Mouse (Mus musculus) MEL (cell line): ENCODE measurements at regions not wholly inside any gene's neighbourhood (a gene's known extent, or its start where the extent isn't known, plus 50 kb on each side); places are given as distances from the start of the nearest gene placed in this dataset.

Experiments
- CTCF ChIP-seq, 3 experiments: IDR thresholded peaks in 2 of 3; conservative IDR thresholded peaks in 1 of 3; 2 replicates each; pipeline ENCODE4 v1.5.1; 2011 to 2012; ENCODE audit warnings: low read length in 3 of 3, low read depth in 2 of 3, mild to moderate bottlenecking in 2 of 3, improper control_type of control experiment in 1 of 3, inconsistent platforms in 1 of 3, mixed read lengths in 1 of 3, moderate library complexity in 1 of 3; ENCODE audit not compliant: control insufficient read depth in 1 of 3, insufficient read depth in 1 of 3, poor library complexity in 1 of 3, severe bottlenecking in 1 of 3
- HCFC1 ChIP-seq: IDR thresholded peaks from 2 replicates; pipeline ENCODE4 v1.6.1; 2012; ENCODE audit warnings: low read depth, mild to moderate bottlenecking, inconsistent platforms, low read length, improper control_type of control experiment, moderate library complexity

DNA sequence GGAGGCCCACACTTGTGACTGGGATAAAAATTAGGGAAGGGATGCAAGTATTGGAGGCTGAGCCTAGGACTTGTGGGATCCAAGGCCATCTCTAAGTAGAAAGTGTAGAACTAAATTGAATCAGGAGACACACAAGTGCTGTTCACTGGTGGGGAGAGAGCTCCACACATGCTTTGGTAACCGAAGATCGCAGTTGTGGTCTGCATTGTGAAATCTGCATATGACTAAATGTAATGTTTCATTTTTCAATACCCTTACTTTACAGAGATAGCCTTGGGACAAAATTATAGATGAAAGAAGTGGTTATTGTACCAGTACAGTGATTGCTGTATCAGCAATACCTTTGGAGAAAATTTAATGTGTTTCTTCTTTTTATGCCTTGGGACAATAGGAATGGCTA lies 85.6 kb upstream of the Ghr start:
- TF ChIP-seq CTCF (IDR thresholded peaks at IDR 0.05 in 2 of 3, conservative IDR thresholded peaks at IDR 0.05 in 1 of 3; ENCODE audit: control insufficient read depth in 1 of 3, insufficient read depth in 1 of 3, low read depth in 2 of 3, low read length in 3 of 3, poor library complexity in 1 of 3, severe bottlenecking in 1 of 3): no peak
- no peak for TF ChIP-seq HCFC1
